Mouse (Mus musculus) MEL (cell line): ENCODE measurements around the gene Hba-a1. TPM values are rescaled to one million over a fixed set of nuclear protein-coding genes. Genes with fewer than 3 reads are reported as not detected.
A peak's percentile ranks its signal among the peaks of the same experiment; 100 is the strongest.

Experiments used
- DNase-seq: peaks from one replicate; pipeline ENCODE4 v3.0.0; 2011; ENCODE audit warnings: low read depth, low spot score
- H3K27ac ChIP-seq: 2 replicates; pipeline ENCODE4 v1.5.1; 2012; ENCODE audit warnings: low read depth, mild to moderate bottlenecking, control low read depth, low read length, moderate library complexity; ENCODE audit not compliant: control insufficient read depth
- H3K27me3 ChIP-seq, 2 experiments: fragments of 150-350 bp in 1 of 2; sonication (generic) in 1 of 2; 2 replicates each; pipeline ENCODE4 v1.6.1; 2012; ENCODE audit warnings: low read length in 2 of 2, mild to moderate bottlenecking in 2 of 2, improper control_type of control experiment in 1 of 2, moderate library complexity in 1 of 2; ENCODE audit not compliant: insufficient read depth in 2 of 2, control insufficient read depth in 1 of 2
- H3K36me3 ChIP-seq, 2 experiments: 2 replicates each; pipeline ENCODE4 v1.6.1; 2012 to 2014; ENCODE audit warnings: low read length in 2 of 2, improper control_type of control experiment in 1 of 2, inconsistent platforms in 1 of 2, mild to moderate bottlenecking in 1 of 2; ENCODE audit not compliant: insufficient read depth in 2 of 2, control insufficient read depth in 1 of 2
- H3K4me1 ChIP-seq, 2 experiments: fragments of 150-350 bp in 1 of 2; sonication (generic) in 1 of 2; 2 replicates each; pipeline ENCODE4 v1.6.1; 2012; ENCODE audit warnings: low read length in 2 of 2, improper control_type of control experiment in 1 of 2, mild to moderate bottlenecking in 1 of 2; ENCODE audit not compliant: insufficient read depth in 2 of 2, control insufficient read depth in 1 of 2
- H3K4me3 ChIP-seq, 2 experiments: fragments of 150-350 bp in 1 of 2; sonication (generic) in 1 of 2; 2 replicates each; pipeline ENCODE4 v1.5.1; 2012; ENCODE audit warnings: low read depth in 2 of 2, low read length in 2 of 2, mild to moderate bottlenecking in 2 of 2, moderate library complexity in 2 of 2, control low read depth in 1 of 2, improper control_type of control experiment in 1 of 2; ENCODE audit not compliant: control insufficient read depth in 1 of 2, insufficient read depth in 1 of 2
- H3K79me2 ChIP-seq: 2 replicates; pipeline ENCODE4 v1.6.1; 2012; ENCODE audit warnings: mild to moderate bottlenecking, low read length, moderate library complexity; ENCODE audit not compliant: control insufficient read depth, poor library complexity, insufficient read depth
- H3K9ac ChIP-seq: 2 replicates; pipeline ENCODE4 v1.6.1; 2012; ENCODE audit warnings: low read depth, mild to moderate bottlenecking, control low read depth, low read length, moderate library complexity; ENCODE audit not compliant: control insufficient read depth, poor library complexity, severe bottlenecking
- H3K9me3 ChIP-seq: fragments of 150-350 bp; sonication (generic); replicated peaks from 2 replicates; pipeline ENCODE4 v1.6.1; 2012; ENCODE audit warnings: mild to moderate bottlenecking, low read length, improper control_type of control experiment, moderate library complexity; ENCODE audit not compliant: insufficient read depth
- CHD1 ChIP-seq: IDR thresholded peaks from 2 replicates; pipeline ENCODE4 v1.6.1; 2012; ENCODE audit warnings: low read depth, mild to moderate bottlenecking, inconsistent platforms, low read length, improper control_type of control experiment
- CTCF ChIP-seq, 3 experiments: IDR thresholded peaks in 2 of 3; conservative IDR thresholded peaks in 1 of 3; 2 replicates each; pipeline ENCODE4 v1.5.1; 2011 to 2012; ENCODE audit warnings: low read length in 3 of 3, low read depth in 2 of 3, mild to moderate bottlenecking in 2 of 3, improper control_type of control experiment in 1 of 3, inconsistent platforms in 1 of 3, mixed read lengths in 1 of 3, moderate library complexity in 1 of 3; ENCODE audit not compliant: control insufficient read depth in 1 of 3, insufficient read depth in 1 of 3, poor library complexity in 1 of 3, severe bottlenecking in 1 of 3
- EP300 ChIP-seq, 2 experiments: IDR thresholded peaks; 2 replicates each; pipeline ENCODE4 v1.6.1; 2011; ENCODE audit warnings: improper control_type of control experiment in 2 of 2, low read length in 2 of 2, low read depth in 1 of 2, mild to moderate bottlenecking in 1 of 2
- ETS1 ChIP-seq: IDR thresholded peaks from 2 replicates; pipeline ENCODE4 v1.6.1; 2012; ENCODE audit warnings: low read depth, mild to moderate bottlenecking, inconsistent platforms, low read length, improper control_type of control experiment, moderate library complexity
- GABPA ChIP-seq: IDR thresholded peaks from 2 replicates; pipeline ENCODE4 v1.6.1; 2012; ENCODE audit warnings: low read depth, mild to moderate bottlenecking, inconsistent platforms, low read length, improper control_type of control experiment, moderate library complexity
- GATA1 ChIP-seq: IDR thresholded peaks from 2 replicates; pipeline ENCODE4 v1.6.1; 2011; ENCODE audit warnings: low read depth, low read length, improper control_type of control experiment
- HCFC1 ChIP-seq: IDR thresholded peaks from 2 replicates; pipeline ENCODE4 v1.6.1; 2012; ENCODE audit warnings: low read depth, mild to moderate bottlenecking, inconsistent platforms, low read length, improper control_type of control experiment, moderate library complexity
- JUND ChIP-seq: IDR thresholded peaks from 2 replicates; pipeline ENCODE4 v1.6.1; 2011; ENCODE audit warnings: low read depth, mild to moderate bottlenecking, improper control_type of control experiment, low read length
- MAFK ChIP-seq: IDR thresholded peaks from 2 replicates; pipeline ENCODE4 v1.6.1; 2011; ENCODE audit warnings: low read depth, mild to moderate bottlenecking, low read length, improper control_type of control experiment, borderline replicate concordance
- MXI1 ChIP-seq: IDR thresholded peaks from 2 replicates; pipeline ENCODE4 v1.6.1; 2011; ENCODE audit warnings: mild to moderate bottlenecking, low read depth, low read length, improper control_type of control experiment
- MYB ChIP-seq: IDR thresholded peaks from 2 replicates; pipeline ENCODE4 v1.6.1; 2011; ENCODE audit warnings: mild to moderate bottlenecking, low read depth, low read length, improper control_type of control experiment
- MYC ChIP-seq: IDR thresholded peaks from 2 replicates; pipeline ENCODE4 v1.6.1; 2011; ENCODE audit warnings: low read depth, mild to moderate bottlenecking, low read length, improper control_type of control experiment, moderate library complexity
- NELFE ChIP-seq: IDR thresholded peaks from 2 replicates; pipeline ENCODE4 v1.6.1; 2011; ENCODE audit warnings: low read depth, low read length, improper control_type of control experiment
- NRF1 ChIP-seq: IDR thresholded peaks from 2 replicates; pipeline ENCODE4 v1.6.1; 2014; ENCODE audit warnings: low read depth, mild to moderate bottlenecking, inconsistent platforms, low read length, improper control_type of control experiment, moderate library complexity; ENCODE audit not compliant: poor library complexity, insufficient read depth, severe bottlenecking
- POLR2A ChIP-seq, 2 experiments: IDR thresholded peaks; 2 replicates each; pipeline ENCODE4 v1.6.1; 2011 to 2012; ENCODE audit warnings: low read length in 2 of 2, mild to moderate bottlenecking in 2 of 2, control low read depth in 1 of 2, improper control_type of control experiment in 1 of 2, low read depth in 1 of 2, moderate library complexity in 1 of 2; ENCODE audit not compliant: control insufficient read depth in 1 of 2, insufficient read depth in 1 of 2, poor library complexity in 1 of 2
- POLR2AphosphoS2 ChIP-seq: IDR thresholded peaks from 2 replicates; pipeline ENCODE4 v1.6.1; 2011; ENCODE audit warnings: low read length, improper control_type of control experiment
- POLR2AphosphoS5 ChIP-seq: IDR thresholded peaks from 2 replicates; pipeline ENCODE4 v1.6.1; 2012; ENCODE audit warnings: low read depth, borderline replicate concordance, mild to moderate bottlenecking, inconsistent platforms, low read length, moderate library complexity, mixed read lengths
- RCOR1 ChIP-seq: IDR thresholded peaks from 2 replicates; pipeline ENCODE4 v1.6.1; 2012; ENCODE audit warnings: low read depth, mild to moderate bottlenecking, inconsistent platforms, low read length, improper control_type of control experiment
- SIN3A ChIP-seq: IDR thresholded peaks from 2 replicates; pipeline ENCODE4 v1.6.1; 2012; ENCODE audit warnings: low read length, improper control_type of control experiment, inconsistent platforms
- TAL1 ChIP-seq: IDR thresholded peaks from 2 replicates; pipeline ENCODE4 v1.6.1; 2012; ENCODE audit warnings: mild to moderate bottlenecking, inconsistent platforms, low read length, moderate library complexity, mixed read lengths
- TCF12 ChIP-seq: IDR thresholded peaks from 2 replicates; pipeline ENCODE4 v1.6.1; 2014; ENCODE audit warnings: low read depth, mild to moderate bottlenecking, inconsistent platforms, low read length, improper control_type of control experiment, moderate library complexity
- USF1 ChIP-seq: IDR thresholded peaks from 2 replicates; pipeline ENCODE4 v1.6.1; 2014; ENCODE audit warnings: low read depth, mild to moderate bottlenecking, inconsistent platforms, low read length, improper control_type of control experiment, moderate library complexity
- ZC3H11A ChIP-seq: IDR thresholded peaks from 2 replicates; pipeline ENCODE4 v1.6.1; 2012; ENCODE audit warnings: low read depth, mild to moderate bottlenecking, inconsistent platforms, low read length, improper control_type of control experiment
- ZMIZ1 ChIP-seq: IDR thresholded peaks from 2 replicates; pipeline ENCODE4 v1.6.1; 2012; ENCODE audit warnings: low read depth, mild to moderate bottlenecking, inconsistent platforms, low read length, improper control_type of control experiment, moderate library complexity
- polyA plus RNA-seq, 2 experiments: library from polyadenylated mRNA; stranded (reverse) in 1 of 2; unstranded in 1 of 2; fragments of >175 nt in 1 of 2; fragments of >200 nt in 1 of 2; gene quantifications; 2 replicates each; pipeline versions ENCODE4 v1.2.1 to v1.2.4; 2012; ENCODE audit warnings: low replicate concordance in 2 of 2, low read depth in 1 of 2; ENCODE audit not compliant: insufficient read length in 2 of 2, insufficient read depth in 1 of 2, missing spikeins in 1 of 2
- total RNA-seq: library from RNA; depleted of rRNA; stranded (reverse); fragments of 300-350 nt; gene quantifications from 2 replicates; pipeline ENCODE4 v1.2.3, GENCODE M21; 2012

The Hba-a1 gene
- total and polyA plus RNA-seq, 3 experiments: 272 to 334 (median 313) TPM

DNA sequence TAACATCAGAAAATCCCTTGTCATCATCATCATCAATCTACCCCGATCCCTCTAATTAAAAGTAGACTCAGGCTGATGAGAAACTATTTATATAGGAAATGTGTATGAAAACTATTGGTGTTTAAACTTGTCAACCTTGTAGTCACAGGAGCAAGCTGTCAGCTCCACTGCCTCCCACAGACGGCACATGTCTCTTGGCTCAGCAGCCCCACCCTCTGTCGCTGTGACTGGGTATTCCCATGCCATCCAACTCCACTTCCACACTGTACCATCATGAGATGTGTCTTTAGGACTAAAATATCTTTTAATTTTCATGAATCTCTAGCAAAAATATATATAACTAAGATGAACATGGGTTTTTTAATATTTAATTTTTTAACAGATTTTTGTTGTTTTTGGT is 35.0 kb upstream of the Hba-a1 start:
- no peak overlapping the region for H3K27ac ChIP-seq
- no peaks in the 10 kb centered on the region for H3K9me3 ChIP-seq
- peaks cover 36 to 56% of the 10 kb centered on the region in 2 experiments for H3K4me1 ChIP-seq
- no peak overlapping the region for H3K9ac ChIP-seq
- peaks cover 0 to 62% of the 10 kb centered on the region in 2 experiments; a peak in 2 of 4 replicates for H3K36me3 ChIP-seq
- no peak for DNase-seq
- no peaks in the 10 kb centered on the region for H3K27me3 ChIP-seq
- no peaks in the 10 kb centered on the region for H3K79me2 ChIP-seq
- no peak for TF ChIP-seq ZC3H11A
- TF ChIP-seq POLR2AphosphoS5: no peak
- no peak for TF ChIP-seq CHD1
- no peak for TF ChIP-seq EP300 (IDR thresholded peaks at IDR 0.05; ENCODE audit: low read depth in 1 of 2, low read length in 2 of 2)
- no peak for TF ChIP-seq NRF1
- no peak for TF ChIP-seq POLR2A (IDR thresholded peaks at IDR 0.05; ENCODE audit: control insufficient read depth in 1 of 2, insufficient read depth in 1 of 2, low read depth in 1 of 2, low read length in 2 of 2, poor library complexity in 1 of 2)
- TF ChIP-seq HCFC1: no peak
- no peak for TF ChIP-seq TCF12
- TF ChIP-seq ETS1: no peak
- no peak overlapping the region for H3K4me3 ChIP-seq

GRCm38 (mm10) chr11:32250880-32251763 is 32.2 kb upstream of the Hba-a1 start:
- DNase-seq: peak; percentile 90
- H3K79me2 ChIP-seq: no peaks in the 10 kb centered on the region
- no peaks in the 10 kb centered on the region for H3K27me3 ChIP-seq
- peaks cover 24 to 37% of the 10 kb centered on the region in 2 experiments for H3K4me1 ChIP-seq
- H3K9me3 ChIP-seq: no peaks in the 10 kb centered on the region
- TF ChIP-seq JUND (peak; percentile 87), NRF1 (no peak), TCF12 (peak; percentile 95), NELFE (no peak), MXI1 (no peak), USF1 (no peak), GATA1 (peak; percentile 94), MYB (no peak), MYC (peak; percentile 75), ZMIZ1 (no peak), CTCF (IDR thresholded peaks at IDR 0.05 in 2 of 3, conservative IDR thresholded peaks at IDR 0.05 in 1 of 3; ENCODE audit: control insufficient read depth in 1 of 3, insufficient read depth in 1 of 3, low read depth in 2 of 3, low read length in 3 of 3, poor library complexity in 1 of 3, severe bottlenecking in 1 of 3) (no peak), TAL1 (peak; percentile 91), RCOR1 (peak; percentile 85), GABPA (peak; percentile 65; the same call in 1 of the 2 replicates), ZC3H11A (no peak), MAFK (peak; percentile 95), ETS1 (peak; percentile 97), SIN3A (peak; percentile 89), EP300 (IDR thresholded peaks at IDR 0.05; ENCODE audit: low read depth in 1 of 2, low read length in 2 of 2) (peak; percentile 97 to 99), POLR2AphosphoS2 (no peak)
- H3K9ac ChIP-seq: peak overlapping the region; percentile 8; the same call in 1 of the 2 replicates
- H3K27ac ChIP-seq: peak overlapping the region; percentile 80
- H3K4me3 ChIP-seq: no peak overlapping the region
- peaks cover 0 to 42% of the 10 kb centered on the region in 2 experiments; a peak in 2 of 4 replicates for H3K36me3 ChIP-seq
